In the genomic region with DNA sequence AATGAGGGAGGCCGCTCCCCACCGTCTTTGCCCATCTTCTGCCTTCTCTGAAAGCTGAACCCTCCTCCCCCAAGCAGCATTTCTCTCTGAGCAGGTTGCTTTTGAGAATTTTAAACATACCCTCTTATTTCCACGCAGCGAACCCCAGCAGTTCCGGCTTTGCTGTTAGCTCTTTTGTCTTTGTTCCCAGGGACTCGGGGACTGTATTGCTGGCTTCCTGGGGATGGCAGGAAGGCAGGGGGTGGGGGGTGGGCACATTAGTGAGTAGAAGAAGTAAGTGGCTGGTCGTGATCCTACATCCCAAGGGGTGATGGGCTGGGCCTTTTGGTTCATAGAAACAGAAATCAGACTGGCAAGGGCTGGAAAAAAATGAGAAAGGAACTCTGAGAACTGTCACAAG, we compare ENCODE assay signal across 10 mouse cellular contexts. TPM values are rescaled to one million over a fixed set of nuclear protein-coding genes. Genes with fewer than 3 reads are reported as not detected.
DNase-seq lines count a peak whose midpoint lies in the region; ATAC-seq lines count a peak whose summit lies in the region.
"Had no signal": no experiment of that assay in that cellular context is flagged by ENCODE, and none has a peak within 500 bp of the region (broad histone marks: within the 10 kb centered on the region; RNA-seq: fewer than 3 reads in every experiment).

No protein-coding gene starts in this region.

- H3K9me3 ChIP-seq in lung, embryonic 16.5 days (ENCODE audit: control insufficient read depth, low read length): no peaks in the 10 kb centered on the region
- no peaks in the 10 kb centered on the region for H3K9me3 ChIP-seq in forebrain, embryonic 15.5 days
- no peaks in the 10 kb centered on the region for H3K9me3 ChIP-seq in liver, embryonic 12.5 days (replicated peaks)
- no peaks in the 10 kb centered on the region for H3K9me3 ChIP-seq in stomach, embryonic 16.5 days (replicated peaks; ENCODE audit: control insufficient read depth, low read length)

- DNase-seq in lung, postnatal 4 days: no peak
- DNase-seq in thymus, postnatal 36 days: no peak
- DNase-seq in Muller cell, postnatal 12 days (ENCODE audit: inconsistent ontology term): no peak
- DNase-seq: cerebellum, adult 18-20 months had no signal

- H3K27me3 ChIP-seq in lung, embryonic 16.5 days (ENCODE audit: control insufficient read depth, insufficient read depth, low read depth, low read length): peaks cover 7% of the 10 kb centered on the region; the same call in 1 of the 2 replicates
- no peaks in the 10 kb centered on the region for H3K27me3 ChIP-seq in forebrain, embryonic 15.5 days
- peaks cover 68% of the 10 kb centered on the region for H3K27me3 ChIP-seq in liver, embryonic 12.5 days (replicated peaks)
- H3K27me3 ChIP-seq in stomach, embryonic 16.5 days (ENCODE audit: control insufficient read depth, insufficient read depth, low read length): no peaks in the 10 kb centered on the region

- peaks cover 26% of the 10 kb centered on the region for H3K4me1 ChIP-seq in lung, embryonic 16.5 days (replicated peaks; ENCODE audit: control insufficient read depth, insufficient read depth, low read length)
- H3K4me1 ChIP-seq in forebrain, embryonic 15.5 days: peaks cover 43% of the 10 kb centered on the region
- no peaks in the 10 kb centered on the region for H3K4me1 ChIP-seq in liver, embryonic 12.5 days
- peaks cover 13% of the 10 kb centered on the region for H3K4me1 ChIP-seq in stomach, embryonic 16.5 days (ENCODE audit: control insufficient read depth, insufficient read depth, low read length)

- peak overlapping the region; percentile 99 for H3K4me2 ChIP-seq in lung, embryonic 16.5 days (ENCODE audit: low read depth, low read length)
- peak overlapping the region; percentile 88 for H3K4me2 ChIP-seq in forebrain, embryonic 15.5 days (replicated peaks)
- 0 out of 2 replicates have a peak overlapping the region, but pooled peaks have one; percentile 12 for H3K4me2 ChIP-seq in liver, embryonic 12.5 days
- peak overlapping the region; percentile 94 for H3K4me2 ChIP-seq in stomach, embryonic 16.5 days (ENCODE audit: low read depth, low read length)

- ATAC-seq in lung, embryonic 16.5 days (ENCODE audit: low read depth): peak; percentile 39; the same call in 1 of the 2 replicates
- ATAC-seq in forebrain, embryonic 15.5 days (replicated peaks): peak; percentile 29
- ATAC-seq in liver, embryonic 12.5 days: no peak
- ATAC-seq in stomach, embryonic 16.5 days (ENCODE audit: insufficient read depth, low FRiP score): no peak
- no peak for ATAC-seq in granulocyte monocyte progenitor cell, adult 5-6 weeks (replicated peaks; ENCODE audit: poor library complexity, severe bottlenecking)

- H3K9ac ChIP-seq in lung, embryonic 16.5 days (ENCODE audit: low read length): peak overlapping the region; percentile 73
- H3K9ac ChIP-seq in forebrain, embryonic 15.5 days (replicated peaks): peak overlapping the region; percentile 85
- H3K9ac ChIP-seq in liver, embryonic 12.5 days: no peak overlapping the region
- peak overlapping the region; percentile 81 for H3K9ac ChIP-seq in stomach, embryonic 16.5 days (ENCODE audit: low read length)

- no peaks in the 10 kb centered on the region for H3K36me3 ChIP-seq in lung, embryonic 16.5 days (ENCODE audit: control insufficient read depth, insufficient read depth, low read length)
- 0 out of 2 replicates have a peak, but pooled peaks cover 3% of the 10 kb centered on the region for H3K36me3 ChIP-seq in forebrain, embryonic 15.5 days
- H3K36me3 ChIP-seq in liver, embryonic 12.5 days: no peaks in the 10 kb centered on the region
- no peaks in the 10 kb centered on the region for H3K36me3 ChIP-seq in stomach, embryonic 16.5 days (ENCODE audit: control insufficient read depth, insufficient read depth, low read length)

- H3K27ac ChIP-seq in lung, embryonic 16.5 days (ENCODE audit: low read length): peak overlapping the region; percentile 36
- peak overlapping the region; percentile 84 for H3K27ac ChIP-seq in forebrain, embryonic 15.5 days (replicated peaks)
- H3K27ac ChIP-seq in liver, embryonic 12.5 days: no peak overlapping the region
- H3K27ac ChIP-seq in stomach, embryonic 16.5 days (ENCODE audit: low read length): peak overlapping the region; percentile 12

- H3K4me3 ChIP-seq in lung, embryonic 16.5 days (ENCODE audit: low read length): peak overlapping the region; percentile 64
- H3K4me3 ChIP-seq in forebrain, embryonic 15.5 days: peak overlapping the region; percentile 97
- no peak overlapping the region for H3K4me3 ChIP-seq in liver, embryonic 12.5 days
- peak overlapping the region; percentile 69 for H3K4me3 ChIP-seq in stomach, embryonic 16.5 days (replicated peaks; ENCODE audit: low read length)

- 25% methylated on average over 7 of the region's 7 CpGs for whole genome bisulfite sequencing in lung, embryonic 16.5 days
- WGBS in forebrain, embryonic 15.5 days: 2% methylated on average over 7 of the region's 7 CpGs
- 10% methylated on average over 7 of the region's 7 CpGs for WGBS in liver, embryonic 12.5 days (ENCODE audit: insufficient replicate concordance)
- 28% methylated on average over 7 of the region's 7 CpGs for WGBS in stomach, embryonic 16.5 days

RNA-seq across cellular contexts. Expression of a gene that starts 2.6 kb away (rescaled TPM):
- polyA plus RNA-seq in lung, embryonic 16.5 days (2015; fragmentation: Nextera tagmentation; extraction: Ambion mirVana): 213 and 233 TPM in 2 replicates
- 336 and 343 TPM in 2 replicates for polyA plus RNA-seq in forebrain, embryonic 15.5 days (2015; fragmentation: Nextera tagmentation; extraction: Ambion mirVana)
- 12.4 and 14.3 TPM in 2 replicates for polyA plus RNA-seq in liver, embryonic 12.5 days (2016; fragmentation: Nextera tagmentation; extraction: Ambion mirVana)
- polyA plus RNA-seq in stomach, embryonic 16.5 days (2015; fragmentation: Nextera tagmentation; extraction: Ambion mirVana): 375 and 392 TPM in 2 replicates
- not detected in 2 replicates for total RNA-seq in granulocyte monocyte progenitor cell, adult 5-6 weeks (2014; fragmentation: Nextera tagmentation)
- total RNA-seq in granulocyte monocyte progenitor cell, adult 5-6 weeks (2017): not detected in 2 replicates
- total RNA-seq: monocyte, adult 5-6 weeks had no signal

RNA-seq across cellular contexts. Expression of a gene that starts 47.8 kb away (rescaled TPM):
- 58.7 and 72.4 TPM in 2 replicates for polyA plus RNA-seq in lung, embryonic 16.5 days (2015; fragmentation: Nextera tagmentation; extraction: Ambion mirVana)
- 22.0 and 24.4 TPM in 2 replicates for polyA plus RNA-seq in forebrain, embryonic 15.5 days (2015; fragmentation: Nextera tagmentation; extraction: Ambion mirVana)
- 7.6 and 10.9 TPM in 2 replicates for polyA plus RNA-seq in liver, embryonic 12.5 days (2016; fragmentation: Nextera tagmentation; extraction: Ambion mirVana)
- polyA plus RNA-seq in stomach, embryonic 16.5 days (2015; fragmentation: Nextera tagmentation; extraction: Ambion mirVana): 122 and 123 TPM in 2 replicates
- not detected in 2 replicates for total RNA-seq in granulocyte monocyte progenitor cell, adult 5-6 weeks (2014; fragmentation: Nextera tagmentation)
- total RNA-seq in granulocyte monocyte progenitor cell, adult 5-6 weeks (2017): 0.09 TPM in 1 of 2 replicates, not detected in the other

Comparison
In these comparisons a context has a peak if more than half of its experiments do, and no peak if none do; other contexts are left out.
1. ATAC-seq: peak in lung, embryonic 16.5 days (single experiment) and forebrain, embryonic 15.5 days (single experiment); none in liver, embryonic 12.5 days (single experiment), stomach, embryonic 16.5 days (single experiment) and granulocyte monocyte progenitor cell, adult 5-6 weeks (single experiment).
2. H3K4me2 ChIP-seq: peak in every context shown above with its lines; median percentile 99 in lung, embryonic 16.5 days; 94 in stomach, embryonic 16.5 days; 88 in forebrain, embryonic 15.5 days; 12 in liver, embryonic 12.5 days.
3. RNA of a gene that starts 2.6 kb away (polyA plus RNA-seq): 375 to 392 TPM in stomach, embryonic 16.5 days, 336 to 343 TPM in forebrain, embryonic 15.5 days and 213 to 233 TPM in lung, embryonic 16.5 days; 12.4 to 14.3 TPM in liver, embryonic 12.5 days; every median in the first group is over 10 times any median in the second.